Mouse (Mus musculus) lung, adult 2 months (tissue): ENCODE results near the gene Treh.
"Not testable (repeated sequence)": the region's sequence is repeated elsewhere in the genome, so short reads cannot be mapped to it uniquely, and the experiment has no call there.

Experiments used
- CTCF ChIP-seq: fragments of 200-500 bp; IDR thresholded peaks from 2 replicates; pipeline ENCODE4 v1.5.1; 2011; ENCODE audit warnings: mild to moderate bottlenecking, low read length, control low read depth; ENCODE audit not compliant: insufficient read depth
- POLR2A ChIP-seq: fragments of 200-500 bp; IDR thresholded peaks from 2 replicates; pipeline ENCODE4 v1.6.1; 2011; ENCODE audit warnings: low read depth, mild to moderate bottlenecking, control low read depth, low read length, borderline replicate concordance; ENCODE audit errors: extremely low read depth

DNA sequence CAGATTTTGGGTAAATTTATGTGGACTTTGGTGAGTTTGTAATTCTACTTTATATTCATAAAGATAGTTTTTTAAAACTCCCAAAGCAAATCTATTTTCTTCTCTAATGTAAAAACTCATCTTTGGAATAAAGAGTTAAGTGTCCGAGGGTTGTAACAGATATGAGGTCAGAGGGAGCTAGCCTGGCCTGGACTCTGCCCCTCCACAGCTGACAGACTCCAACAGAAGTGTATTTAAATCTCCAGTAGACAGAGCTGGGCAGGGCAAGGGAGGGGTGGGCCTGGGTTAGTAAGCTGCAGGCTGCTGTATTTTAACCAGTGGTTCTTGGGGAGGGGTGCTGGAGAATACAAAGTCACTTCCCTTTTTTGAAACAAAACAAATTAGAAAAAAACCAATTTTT lies 33.0 kb upstream of the Treh start:
- TF ChIP-seq CTCF, POLR2A: not testable (repeated sequence)
